Mouse (Mus musculus) kidney, adult 11 months (tissue): ENCODE results near the gene Bzw2.

Source experiments
- DNase-seq: peaks from one replicate; pipeline ENCODE4 v3.0.0; 2022

Bzw2 gene

GRCm38 (mm10) chr12:36065911-36066310 lies 92.0 kb downstream of the Bzw2 start:
- DNase-seq = no peak

GRCm38 (mm10) chr12:36057699-36058098 lies 100.2 kb downstream of the Bzw2 start:
- no peak for DNase-seq

- DNase-seq = no peak
These were observed 107.6 kb downstream of the Bzw2 start for GRCm38 (mm10) chr12:36050276-36050675.

- DNase-seq = no peak
These were observed 110.3 kb downstream of the Bzw2 start for GRCm38 (mm10) chr12:36047593-36047992.

- DNase-seq = no peak
These were observed 111.7 kb downstream of the Bzw2 start for GRCm38 (mm10) chr12:36046196-36046595.

GRCm38 (mm10) chr12:36044691-36045090 lies 113.2 kb downstream of the Bzw2 start:
- no peak for DNase-seq

GRCm38 (mm10) chr12:36042348-36042778 lies 115.5 kb downstream of the Bzw2 start, which contains the start of gene Tspan13:
Gene Tspan13 (minus strand): TSS chr12:36042500.
- DNase-seq = peak; percentile 88
